In the genomic region with DNA sequence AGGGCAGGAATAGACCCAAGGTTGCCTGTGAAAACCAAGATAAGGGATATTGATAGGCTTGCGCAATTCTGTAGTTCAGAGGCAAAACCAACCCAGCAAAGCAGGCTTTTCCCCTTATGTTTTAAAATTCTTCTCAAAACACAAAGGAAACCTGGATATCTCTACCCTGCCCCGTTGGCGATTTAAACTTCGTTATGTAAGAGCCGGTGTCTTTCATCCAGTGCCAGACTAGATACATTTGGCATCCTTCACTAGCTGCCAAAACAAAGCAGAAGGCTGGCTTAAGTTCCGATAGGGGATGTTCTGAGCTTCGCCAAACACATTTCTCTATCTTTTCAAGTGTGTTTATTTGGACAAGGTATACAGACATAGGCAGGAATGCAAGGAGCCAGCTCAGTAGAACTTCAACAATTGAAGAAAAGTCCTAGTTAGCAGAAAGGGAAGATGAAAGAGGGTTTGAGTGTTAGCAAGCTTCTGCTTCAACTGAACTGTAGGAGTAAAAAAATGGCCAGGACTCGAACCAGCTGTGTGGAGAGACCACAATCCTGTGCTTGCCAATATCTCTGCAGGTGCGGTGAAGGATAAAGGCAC, we compare ENCODE assay signal across 7 mouse cellular contexts.
DNase-seq lines count a peak whose midpoint lies in the region; ATAC-seq lines count a peak whose summit lies in the region.

No protein-coding gene starts in this region.

- H3K9me3 ChIP-seq in lung, embryonic 15.5 days, result no peaks in the 10 kb centered on the region
- H3K9me3 ChIP-seq in intestine, embryonic 15.5 days, result no peaks in the 10 kb centered on the region

- WGBS in lung, embryonic 15.5 days, result 20% methylated on average over 9 of the region's 9 CpGs
- 28% methylated on average over 9 of the region's 9 CpGs for WGBS in intestine, embryonic 15.5 days

- no peak overlapping the region for H3K9ac ChIP-seq in lung, embryonic 15.5 days
- H3K9ac ChIP-seq in intestine, embryonic 15.5 days, result no peak overlapping the region

- H3K4me3 ChIP-seq in lung, embryonic 15.5 days, result no peak overlapping the region
- H3K4me3 ChIP-seq in intestine, embryonic 15.5 days (replicated peaks), result no peak overlapping the region

- no peak for DNase-seq in lung, postnatal 10 days
- DNase-seq in brain, adult 2 months (ENCODE audit: low read depth, low spot score), result peak; percentile 93
- DNase-seq in embryo, embryonic 10.5 days (ENCODE audit: low spot score), result peak; percentile 71
- DNase-seq in thymus, postnatal 25 days, result peak; percentile 39
- DNase-seq in ovary, postnatal 14 days (ENCODE audit: low spot score), result no peak

- no peaks in the 10 kb centered on the region for H3K27me3 ChIP-seq in lung, embryonic 15.5 days
- no peaks in the 10 kb centered on the region for H3K27me3 ChIP-seq in intestine, embryonic 15.5 days (replicated peaks)

- no peak overlapping the region for H3K4me2 ChIP-seq in lung, embryonic 15.5 days
- no peak overlapping the region for H3K4me2 ChIP-seq in intestine, embryonic 15.5 days (replicated peaks)

- H3K4me1 ChIP-seq in lung, embryonic 15.5 days, result peaks cover 61% of the 10 kb centered on the region
- H3K4me1 ChIP-seq in intestine, embryonic 15.5 days (replicated peaks), result peaks cover 35% of the 10 kb centered on the region

- no peaks in the 10 kb centered on the region for H3K36me3 ChIP-seq in lung, embryonic 15.5 days
- no peaks in the 10 kb centered on the region for H3K36me3 ChIP-seq in intestine, embryonic 15.5 days

- ATAC-seq in lung, embryonic 15.5 days (ENCODE audit: borderline replicate concordance, extremely low read depth, low FRiP score, low TSS enrichment), result no peak
- peak; percentile 44; the same call in 1 of the 2 replicates for ATAC-seq in intestine, embryonic 15.5 days

- peak overlapping the region; percentile 73 for H3K27ac ChIP-seq in lung, embryonic 15.5 days
- peak overlapping the region; percentile 40; the same call in 1 of the 2 replicates for H3K27ac ChIP-seq in intestine, embryonic 15.5 days

Comparison
In these comparisons a context has a peak if more than half of its experiments do, and no peak if none do; other contexts are left out.
1. DNase-seq: peak in brain, adult 2 months (single experiment), embryo, embryonic 10.5 days (single experiment) and thymus, postnatal 25 days (single experiment); none in lung, postnatal 10 days (single experiment) and ovary, postnatal 14 days (single experiment).